Mouse (Mus musculus) MEL (cell line): ENCODE results near the gene Limch1.

Experiments used
- CHD2 ChIP-seq: IDR thresholded peaks from 2 replicates; pipeline ENCODE4 v1.6.1; 2011; ENCODE audit warnings: low read length, improper control_type of control experiment
- EP300 ChIP-seq, 2 experiments: IDR thresholded peaks; 2 replicates each; pipeline ENCODE4 v1.6.1; 2011; ENCODE audit warnings: improper control_type of control experiment in 2 of 2, low read length in 2 of 2, low read depth in 1 of 2, mild to moderate bottlenecking in 1 of 2
- GATA1 ChIP-seq: IDR thresholded peaks from 2 replicates; pipeline ENCODE4 v1.6.1; 2011; ENCODE audit warnings: low read depth, low read length, improper control_type of control experiment
- KAT2A ChIP-seq: conservative IDR thresholded peaks from 2 replicates; pipeline ENCODE4 v1.6.1; 2012; ENCODE audit warnings: low read depth, low read length, improper control_type of control experiment, inconsistent platforms
- MYC ChIP-seq: IDR thresholded peaks from 2 replicates; pipeline ENCODE4 v1.6.1; 2011; ENCODE audit warnings: low read depth, mild to moderate bottlenecking, low read length, improper control_type of control experiment, moderate library complexity
- POLR2A ChIP-seq, 2 experiments: IDR thresholded peaks; 2 replicates each; pipeline ENCODE4 v1.6.1; 2011 to 2012; ENCODE audit warnings: low read length in 2 of 2, mild to moderate bottlenecking in 2 of 2, control low read depth in 1 of 2, improper control_type of control experiment in 1 of 2, low read depth in 1 of 2, moderate library complexity in 1 of 2; ENCODE audit not compliant: control insufficient read depth in 1 of 2, insufficient read depth in 1 of 2, poor library complexity in 1 of 2
- USF1 ChIP-seq: IDR thresholded peaks from 2 replicates; pipeline ENCODE4 v1.6.1; 2014; ENCODE audit warnings: low read depth, mild to moderate bottlenecking, inconsistent platforms, low read length, improper control_type of control experiment, moderate library complexity

- TF ChIP-seq GATA1 (no peak), KAT2A (no peak), CHD2 (no peak), MYC (no peak), POLR2A (IDR thresholded peaks at IDR 0.05; ENCODE audit: control insufficient read depth in 1 of 2, insufficient read depth in 1 of 2, low read depth in 1 of 2, low read length in 2 of 2, poor library complexity in 1 of 2) (no peak), EP300 (IDR thresholded peaks at IDR 0.05; ENCODE audit: low read depth in 1 of 2, low read length in 2 of 2) (no peak), USF1 (no peak)
These were observed 96.3 kb downstream of the Limch1 start for GRCm38 (mm10) chr5:66841971-66842370.
